Mouse (Mus musculus): ENCODE data around the gene Ambn.
"Not testable (repeated sequence)": the region's sequence is repeated elsewhere in the genome, so short reads cannot be mapped to it uniquely, and the experiment has no call there.

Gene Ambn

GRCm38 (mm10) chr5:88455691-88456090, at the start of gene Ambn:
Ambn (plus strand) TSS chr5:88455991.
- DNase-seq = no peak

GRCm38 (mm10) chr5:88420319-88421065, 35.3 kb upstream of the Ambn start:
- no peak for DNase-seq

- DNase-seq = not testable (repeated sequence)
Measured at GRCm38 (mm10) chr5:88424892-88425291, 30.9 kb upstream of the Ambn start.

- DNase-seq = no peak
Measured at GRCm38 (mm10) chr5:88426753-88427152, 29.0 kb upstream of the Ambn start.

- DNase-seq = no peak
Measured at GRCm38 (mm10) chr5:88467471-88467870, 11.7 kb downstream of the Ambn start.

- no peak for DNase-seq
Measured at GRCm38 (mm10) chr5:88468807-88469704, 13.3 kb downstream of the Ambn start.

- DNase-seq = no peak
Measured at GRCm38 (mm10) chr5:88487675-88488074, 31.9 kb downstream of the Ambn start, which contains the start of gene Enam. Enam (plus strand) TSS chr5:88487975.

- DNase-seq = no peak
Measured at GRCm38 (mm10) chr5:88489004-88489403, 33.2 kb downstream of the Ambn start.

GRCm38 (mm10) chr5:88491111-88491510, 35.3 kb downstream of the Ambn start:
- no peak for DNase-seq

- DNase-seq = no peak
Measured at GRCm38 (mm10) chr5:88499781-88500180, 44.0 kb downstream of the Ambn start.

- no peak for DNase-seq
Measured at GRCm38 (mm10) chr5:88508555-88508954, 52.8 kb downstream of the Ambn start.

GRCm38 (mm10) chr5:88508990-88509389, 53.2 kb downstream of the Ambn start:
- no peak for DNase-seq

All from kidney, postnatal 36 days (tissue).